8 mouse cellular contexts compared by ENCODE assay signal in the genomic region with DNA sequence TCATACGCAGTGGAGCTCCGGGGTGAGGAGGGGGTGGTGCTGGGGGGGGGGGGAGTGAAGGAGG. TPM values are rescaled to one million over a fixed set of nuclear protein-coding genes. Genes with fewer than 3 reads are reported as not detected.
DNase-seq lines count a peak whose midpoint lies in the region; ATAC-seq and TF ChIP-seq lines count a peak whose summit lies in the region.

A gene (minus strand): TSS at position 26 of the 64 bp plus-strand sequence.

- no peaks in the 10 kb centered on the region for H3K27me3 ChIP-seq in heart, adult 2 months (ENCODE audit: control insufficient read depth, insufficient read depth, low read length)
- no peaks in the 10 kb centered on the region for H3K27me3 ChIP-seq in hindbrain, postnatal 0 days (ENCODE audit: insufficient read depth, low read length)
- no peaks in the 10 kb centered on the region for H3K27me3 ChIP-seq in megakaryocyte, embryonic 14.5 days (replicated peaks)

- no peak for DNase-seq in heart, adult 2 months
- DNase-seq in heart, adult 9 months (ENCODE audit: low spot score in 2 of 2), result no peak
- no peak for DNase-seq in adrenal gland, adult 8-10 months
- DNase-seq in gastrocnemius, adult 2 months, result no peak
- DNase-seq in hindbrain, postnatal 0 days (ENCODE audit: low spot score), result no peak
- DNase-seq in kidney, postnatal 14 days, result no peak
- no peak for DNase-seq in frontal cortex, postnatal 36 days (ENCODE audit: low spot score in 2 of 2)

- TF ChIP-seq POLR2A in heart, adult 2 months (IDR thresholded peaks at IDR 0.05; ENCODE audit: insufficient read depth, low read depth, low read length), result no peak

- TF ChIP-seq EP300 in heart, adult 2 months (IDR thresholded peaks at IDR 0.05; ENCODE audit: insufficient read depth, low read depth, low read length), result no peak

- intact Hi-C loops in heart, adult 2 months (cut with DNase I), result no loop called here
- intact Hi-C loops in gastrocnemius, adult 2 months (cut with DNase I), result no loop called here

- ATAC-seq in hindbrain, postnatal 0 days, result no peak

- H3K36me3 ChIP-seq in heart, adult 2 months (ENCODE audit: control insufficient read depth, insufficient read depth, low read length), result peaks cover 3% of the 10 kb centered on the region; the same call in 1 of the 2 replicates
- H3K36me3 ChIP-seq in hindbrain, postnatal 0 days (ENCODE audit: insufficient read depth, low read length), result no peaks in the 10 kb centered on the region
- peaks cover 3% of the 10 kb centered on the region for H3K36me3 ChIP-seq in megakaryocyte, embryonic 14.5 days (replicated peaks; ENCODE audit: low read length)

- no peaks in the 10 kb centered on the region for H3K9me3 ChIP-seq in hindbrain, postnatal 0 days (ENCODE audit: low read length)
- no peaks in the 10 kb centered on the region for H3K9me3 ChIP-seq in megakaryocyte, embryonic 14.5 days

- peak within 1 kb of the TSS; percentile 97 for H3K4me3 ChIP-seq in heart, adult 2 months
- H3K4me3 ChIP-seq in gastrocnemius, adult 2 months, result peak within 1 kb of the TSS; percentile 97
- H3K4me3 ChIP-seq in hindbrain, postnatal 0 days (ENCODE audit: low read length), result peak within 1 kb of the TSS; percentile 91
- H3K4me3 ChIP-seq in megakaryocyte, embryonic 14.5 days (replicated peaks), result peak within 1 kb of the TSS; percentile 99

- peak within 1 kb of the TSS; percentile 72 for H3K4me2 ChIP-seq in hindbrain, postnatal 0 days (ENCODE audit: low read depth, low read length)

- no peak for TF ChIP-seq CTCF in heart, adult 2 months (IDR thresholded peaks at IDR 0.05)
- TF ChIP-seq CTCF in gastrocnemius, adult 2 months (IDR thresholded peaks at IDR 0.05), result no peak
- TF ChIP-seq CTCF in hindbrain, postnatal 0 days (IDR thresholded peaks at IDR 0.05; ENCODE audit: low read depth), result no peak

- peak within 1 kb of the TSS; percentile 91 for H3K27ac ChIP-seq in heart, adult 2 months
- peak within 1 kb of the TSS; percentile 96 for H3K27ac ChIP-seq in gastrocnemius, adult 2 months
- peak within 1 kb of the TSS; percentile 94 for H3K27ac ChIP-seq in hindbrain, postnatal 0 days

- H3K79me2 ChIP-seq in heart, adult 2 months (replicated peaks; ENCODE audit: control insufficient read depth, insufficient read depth, low read length), result peaks cover 2% of the 10 kb centered on the region

- H3K9ac ChIP-seq in heart, adult 2 months (ENCODE audit: low read depth, low read length), result peak within 1 kb of the TSS; percentile 82
- peak within 1 kb of the TSS; percentile 92 for H3K9ac ChIP-seq in hindbrain, postnatal 0 days (replicated peaks; ENCODE audit: low read length)

- 0% methylated on average over 2 of the region's 2 CpGs for WGBS in heart, adult 2 months
- 0% methylated on average over 2 of the region's 2 CpGs for WGBS in hindbrain, postnatal 0 days

- no peaks in the 10 kb centered on the region for H3K4me1 ChIP-seq in heart, adult 2 months (ENCODE audit: control insufficient read depth, insufficient read depth, low read length)
- H3K4me1 ChIP-seq in hindbrain, postnatal 0 days (ENCODE audit: insufficient read depth, low read length), result peaks cover 9% of the 10 kb centered on the region
- H3K4me1 ChIP-seq in megakaryocyte, embryonic 14.5 days, result peaks cover 18% of the 10 kb centered on the region; the same call in 1 of the 2 replicates

RNA-seq across cellular contexts. Expression of the gene that starts here (rescaled TPM):
- 10 to 100 TPM; 25.1 to 30.2 TPM for total RNA-seq in heart, adult 2 months (2021)
- 7.5 and 17.2 TPM in 2 replicates for polyA plus RNA-seq in heart, adult 2 months (2012; rRNA removed)
- total RNA-seq in adrenal gland, adult 8-10 months (2022), result 10 to 100 TPM; 53.3 to 70.3 (median 62.0) TPM
- 10 to 100 TPM; 29.0 to 30.7 TPM for total RNA-seq in gastrocnemius, adult 2 months (2021)
- total RNA-seq in hindbrain, postnatal 0 days (2014; rRNA removed), result 86.8 and 91.0 TPM in 2 replicates
- 69.7 and 71.8 TPM in 2 replicates for polyA plus RNA-seq in hindbrain, postnatal 0 days (2015; fragmentation: Nextera tagmentation; extraction: Ambion mirVana)
- 1.4 and 19.5 TPM in 2 replicates for polyA plus RNA-seq in megakaryocyte, embryonic 14.5 days (2012; ENCODE audit: insufficient read depth, low replicate concordance)
